Mouse (Mus musculus): ENCODE results near the gene Celf1.
"Not testable (repeated sequence)": the region's sequence is repeated elsewhere in the genome, so short reads cannot be mapped to it uniquely, and the experiment has no call there.

Gene Celf1

DNA sequence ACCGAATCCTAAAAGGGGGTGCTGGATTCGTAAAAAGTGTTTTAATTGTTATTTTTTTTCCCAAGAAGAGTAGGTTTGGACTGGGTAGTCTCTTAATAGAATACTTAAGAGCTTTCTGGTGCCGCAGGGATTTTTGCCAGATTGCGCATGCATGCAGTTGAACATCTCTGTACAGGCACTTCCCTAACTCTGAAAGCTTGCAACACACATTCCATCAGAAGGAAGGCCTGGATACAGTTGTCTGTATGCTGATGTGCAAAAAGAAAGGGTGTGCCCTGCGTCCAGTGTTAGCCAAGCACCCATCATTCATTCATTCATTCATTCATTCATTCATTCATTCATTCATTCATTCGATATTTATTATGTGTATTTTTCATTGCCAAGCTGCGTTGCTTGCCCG is 432 bp upstream of the Celf1 start:
- no peak for DNase-seq (ENCODE audit: low spot score)

DNA sequence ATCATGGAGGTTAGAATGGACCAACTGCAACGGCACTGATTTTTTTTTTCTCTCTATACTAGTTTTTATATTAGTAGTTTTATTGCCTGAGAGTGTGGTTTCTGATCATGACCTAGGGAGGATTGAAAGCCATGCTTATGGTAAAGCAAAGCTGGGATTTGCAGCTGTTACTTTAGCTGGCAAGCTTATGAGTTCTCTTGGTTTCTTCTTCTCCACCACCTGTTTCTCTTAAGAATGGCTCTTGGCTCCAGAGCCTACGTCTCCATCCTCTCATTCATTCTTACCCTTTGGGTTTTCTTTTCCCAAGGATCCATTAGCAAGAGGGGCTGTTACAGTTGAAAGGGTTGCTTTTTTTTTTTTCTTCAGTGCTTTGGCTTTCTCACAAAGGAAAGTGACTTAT is 1.6 kb downstream of the Celf1 start:
- DNase-seq (ENCODE audit: low spot score) = no peak

DNA sequence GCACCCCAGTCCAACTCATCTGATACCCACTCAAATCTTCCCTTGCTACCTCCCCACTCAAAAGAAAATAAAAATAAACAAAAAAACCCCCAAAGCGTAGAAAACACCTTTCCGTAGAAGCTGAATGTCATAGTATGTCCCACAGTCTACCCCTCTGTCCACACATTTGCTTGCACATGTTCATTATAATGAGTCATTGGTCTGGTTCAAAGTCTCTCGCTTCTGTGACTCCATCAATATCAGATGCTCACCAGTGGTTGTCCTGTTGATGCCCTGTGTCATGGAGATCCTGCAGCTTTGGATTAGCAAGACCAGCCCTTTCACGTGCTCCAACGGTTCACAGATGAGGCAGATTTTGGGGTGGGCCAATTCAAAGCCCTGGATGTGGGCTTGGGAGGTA is 10.0 kb downstream of the Celf1 start:
- no peak for DNase-seq (ENCODE audit: low spot score)

DNA sequence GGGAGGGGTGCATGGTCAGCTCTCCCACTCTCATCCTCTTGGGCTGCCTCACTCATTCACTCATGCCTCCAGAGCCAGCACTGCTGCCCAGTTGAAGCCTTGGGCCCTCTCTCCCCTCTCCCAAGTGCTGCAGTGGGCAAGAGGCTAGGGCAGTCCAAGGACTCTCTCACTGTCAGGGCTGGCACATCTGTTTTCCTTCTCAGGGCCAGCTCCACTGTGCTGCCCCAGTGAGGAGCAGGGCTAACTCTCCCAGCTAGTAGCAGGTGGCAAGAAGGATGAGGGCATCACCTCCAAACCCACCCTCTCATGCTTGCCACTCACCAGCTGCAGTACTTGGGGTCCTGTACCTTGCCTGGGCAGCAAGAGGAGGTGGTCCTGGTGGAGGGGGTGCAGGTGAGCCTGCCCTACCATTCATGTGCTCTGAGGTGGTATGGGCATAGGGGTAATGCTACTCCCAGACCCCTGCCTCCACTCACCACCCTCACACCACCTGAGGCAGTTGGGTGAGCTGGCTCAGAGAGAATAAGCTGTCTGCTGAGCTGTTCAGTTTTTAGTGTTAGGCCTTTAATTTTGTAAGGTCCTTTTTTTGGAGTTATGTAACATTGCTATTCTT is 10.5 kb downstream of the Celf1 start:
- DNase-seq (ENCODE audit: low spot score) = peak; percentile 51

DNA sequence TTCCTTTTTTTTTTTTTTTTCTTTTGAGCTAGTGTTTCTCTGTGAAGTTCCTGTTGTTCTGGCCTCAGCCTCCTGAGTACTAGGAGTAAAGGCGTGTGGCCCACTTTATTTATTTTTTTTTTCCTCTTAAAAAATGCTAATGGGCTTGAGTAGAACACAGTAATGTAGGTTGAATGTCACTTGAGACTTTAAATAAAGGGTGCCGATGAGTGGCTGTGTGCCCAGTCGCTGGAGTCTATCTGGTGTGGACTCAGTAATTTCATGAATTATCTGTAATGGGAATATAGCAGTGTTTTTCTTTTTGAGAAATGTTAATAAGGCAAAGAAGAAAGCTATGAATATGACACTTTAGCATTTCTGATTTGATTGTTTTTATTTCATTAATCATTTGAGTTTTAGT is 13.3 kb downstream of the Celf1 start:
- DNase-seq (ENCODE audit: low spot score) = no peak

DNA sequence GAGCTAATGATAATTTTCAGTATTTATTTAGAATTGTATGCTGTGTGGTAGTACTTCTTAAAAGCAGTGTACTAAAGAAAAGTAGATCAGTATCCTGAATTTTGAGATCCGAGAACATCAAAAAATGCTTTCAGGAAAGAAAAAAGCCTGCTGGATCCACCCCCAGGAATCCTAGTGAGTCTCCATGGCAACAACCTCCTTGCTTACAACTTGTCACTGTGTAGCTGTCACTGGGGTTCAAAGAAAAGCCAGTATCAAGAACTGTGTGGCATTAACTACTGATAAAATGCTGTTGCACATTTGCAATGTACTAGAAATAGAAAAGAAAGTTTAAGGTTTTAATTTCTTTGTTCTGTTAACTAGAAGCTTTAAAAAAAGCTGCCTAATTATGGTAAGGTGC is 15.9 kb downstream of the Celf1 start:
- no peak for DNase-seq (ENCODE audit: low spot score)

DNA sequence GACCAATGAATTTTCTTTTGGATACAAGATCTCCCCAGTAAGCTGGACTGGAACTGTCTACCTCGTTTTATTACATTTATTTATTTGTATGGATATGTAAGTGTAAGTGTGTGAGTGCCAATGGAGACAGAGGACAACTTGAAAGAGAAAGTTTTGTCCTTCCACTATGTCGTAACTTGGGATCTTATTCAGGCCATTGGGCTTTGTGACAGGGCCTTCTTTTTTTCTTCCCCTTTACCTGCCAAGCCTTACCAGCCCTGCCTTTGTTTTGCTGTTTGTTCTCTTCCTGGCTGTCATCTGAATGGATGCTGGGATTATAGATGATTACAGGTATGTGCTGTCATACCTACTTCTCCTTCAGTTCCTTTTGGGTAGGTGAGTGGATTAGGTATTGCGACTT is 18.7 kb downstream of the Celf1 start:
- DNase-seq (ENCODE audit: low spot score) = no peak

DNA sequence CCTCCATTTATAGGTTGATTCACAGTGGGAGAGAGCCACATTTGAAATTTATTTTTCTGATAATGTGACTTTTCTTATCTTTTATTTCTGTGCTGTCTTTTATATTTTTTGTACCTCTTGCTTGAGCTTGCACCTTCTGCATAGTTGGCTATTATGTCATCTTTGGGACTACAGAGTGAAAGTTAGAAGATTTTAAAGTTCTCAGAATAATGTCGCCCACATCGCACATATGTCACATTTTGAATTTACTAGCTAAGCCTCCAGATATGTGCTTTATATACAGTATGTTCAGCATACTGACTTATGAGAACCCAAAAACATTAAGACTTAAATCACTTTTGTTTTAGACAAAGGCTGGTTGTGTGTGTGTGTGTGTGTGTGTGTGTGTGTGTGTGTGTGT is 19.8 kb downstream of the Celf1 start:
- DNase-seq (ENCODE audit: low spot score) = no peak

DNA sequence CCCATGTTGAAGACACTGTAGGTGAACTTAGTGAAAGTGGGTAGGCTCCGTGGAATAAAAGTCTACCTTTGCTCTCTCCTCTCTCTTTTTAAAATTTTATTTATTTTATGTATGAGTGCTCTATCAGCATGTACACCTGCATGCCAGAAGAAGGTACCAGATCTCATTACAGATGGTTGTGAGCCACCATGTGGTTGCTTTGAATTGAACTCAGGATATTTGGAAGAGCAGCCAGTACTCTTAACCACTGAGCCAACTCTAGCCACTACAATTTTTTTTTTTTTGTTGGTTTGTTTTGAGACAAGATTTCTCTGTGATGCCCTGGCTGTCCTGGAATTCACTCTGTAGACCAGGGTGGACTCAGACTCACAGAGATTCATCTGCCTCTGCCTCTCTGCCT is 23.1 kb downstream of the Celf1 start:
- no peak for DNase-seq (ENCODE audit: low spot score)

DNA sequence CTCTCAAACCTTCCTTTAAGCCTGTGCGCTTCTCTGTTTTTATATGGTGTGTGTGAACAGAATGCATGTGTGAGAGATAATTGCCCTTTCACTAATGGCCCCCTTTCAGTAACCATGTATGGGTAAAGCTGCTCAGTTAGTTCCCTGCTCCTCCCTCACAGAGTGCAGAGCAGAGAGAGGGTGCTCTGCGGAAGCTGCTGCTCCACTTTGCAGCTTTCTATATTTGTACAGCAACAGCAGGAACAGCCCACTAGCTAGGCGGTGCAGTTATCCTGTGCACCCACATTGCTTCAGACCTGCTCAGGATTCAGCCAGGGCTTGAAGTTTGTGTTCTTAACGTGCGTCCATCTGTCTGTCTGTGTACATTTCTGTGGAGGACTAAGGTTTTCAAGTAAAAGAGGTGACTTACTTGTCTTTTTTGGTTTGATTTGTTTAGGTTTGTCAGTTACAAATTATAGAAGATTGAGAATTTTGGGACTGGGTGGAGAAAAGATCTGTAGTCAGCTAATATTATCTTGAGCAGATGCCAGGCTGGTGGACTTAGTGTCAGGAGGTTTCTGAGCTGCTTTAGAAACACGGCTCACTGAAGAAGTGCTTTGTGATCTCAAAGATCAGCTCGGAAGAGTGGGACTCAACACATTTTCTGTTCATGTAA is 24.8 kb downstream of the Celf1 start:
- DNase-seq (ENCODE audit: low spot score) = no peak

DNA sequence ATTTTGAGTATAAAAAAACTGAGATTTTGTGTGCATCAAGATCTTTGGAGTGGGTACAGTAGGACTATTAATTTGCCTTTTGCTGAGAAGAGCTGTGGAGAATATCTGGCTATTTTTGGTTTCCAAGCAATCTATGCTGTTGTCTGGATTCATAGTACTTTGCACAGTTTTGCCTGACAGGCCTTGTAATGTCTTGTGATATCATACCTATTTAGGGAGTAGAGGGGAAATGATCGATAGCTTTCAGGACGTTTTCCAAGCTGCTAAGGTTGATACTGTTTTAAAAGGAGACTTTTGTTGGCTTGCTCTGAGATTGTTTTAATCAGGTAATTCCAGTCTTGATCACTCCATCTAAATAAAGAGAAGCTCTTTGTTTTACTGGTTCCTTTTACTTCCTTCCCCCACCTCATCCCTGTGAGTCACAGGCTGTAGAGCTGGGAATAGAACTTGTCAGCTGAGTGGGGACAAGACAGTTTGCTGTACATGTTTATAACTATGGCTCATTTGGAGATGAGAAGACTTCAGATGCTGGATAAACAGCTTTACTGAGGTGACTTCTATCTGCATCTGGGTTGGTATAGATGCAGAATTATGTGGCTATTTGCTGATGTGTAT is 25.4 kb downstream of the Celf1 start:
- DNase-seq (ENCODE audit: low spot score) = no peak

DNA sequence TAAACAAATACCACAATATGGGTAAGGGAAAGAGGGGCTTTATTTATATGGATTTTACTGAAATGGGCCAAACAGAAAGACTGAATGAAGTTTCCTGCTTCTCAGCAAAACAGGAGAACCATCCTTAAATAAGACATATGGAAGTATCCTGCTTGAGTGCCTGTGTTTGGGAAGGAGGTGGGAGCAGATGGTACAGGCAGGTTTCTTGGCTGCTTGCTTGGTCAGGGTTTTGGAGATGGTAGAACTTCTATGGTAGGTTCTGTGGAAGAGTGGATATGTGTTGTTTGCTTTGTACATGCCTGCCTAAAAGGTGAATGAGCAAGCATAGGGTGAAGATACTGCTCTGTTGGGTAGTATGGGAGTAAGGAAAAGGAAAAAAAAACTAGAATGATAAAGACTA is 30.4 kb downstream of the Celf1 start:
- no peak for DNase-seq (ENCODE audit: low spot score)

DNA sequence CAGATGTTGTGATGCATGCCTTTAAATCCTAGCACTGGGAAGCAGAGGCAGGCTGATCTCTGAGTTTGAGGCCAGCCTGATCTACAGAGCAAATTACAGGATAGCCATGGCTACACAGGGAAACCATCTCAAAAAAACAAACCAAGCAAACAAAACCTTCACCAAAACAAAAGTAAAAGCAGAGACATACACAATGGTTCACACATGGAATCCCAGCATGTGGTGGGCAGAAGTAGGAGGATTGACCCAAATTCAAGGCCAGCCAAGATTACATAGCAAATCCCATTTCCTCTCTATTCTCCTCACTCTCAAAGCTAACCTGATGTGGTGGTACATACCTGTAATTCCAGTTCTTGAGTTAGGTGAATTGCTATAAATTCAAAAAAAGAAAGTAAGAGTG is 33.9 kb downstream of the Celf1 start:
- no peak for DNase-seq (ENCODE audit: low spot score)

DNA sequence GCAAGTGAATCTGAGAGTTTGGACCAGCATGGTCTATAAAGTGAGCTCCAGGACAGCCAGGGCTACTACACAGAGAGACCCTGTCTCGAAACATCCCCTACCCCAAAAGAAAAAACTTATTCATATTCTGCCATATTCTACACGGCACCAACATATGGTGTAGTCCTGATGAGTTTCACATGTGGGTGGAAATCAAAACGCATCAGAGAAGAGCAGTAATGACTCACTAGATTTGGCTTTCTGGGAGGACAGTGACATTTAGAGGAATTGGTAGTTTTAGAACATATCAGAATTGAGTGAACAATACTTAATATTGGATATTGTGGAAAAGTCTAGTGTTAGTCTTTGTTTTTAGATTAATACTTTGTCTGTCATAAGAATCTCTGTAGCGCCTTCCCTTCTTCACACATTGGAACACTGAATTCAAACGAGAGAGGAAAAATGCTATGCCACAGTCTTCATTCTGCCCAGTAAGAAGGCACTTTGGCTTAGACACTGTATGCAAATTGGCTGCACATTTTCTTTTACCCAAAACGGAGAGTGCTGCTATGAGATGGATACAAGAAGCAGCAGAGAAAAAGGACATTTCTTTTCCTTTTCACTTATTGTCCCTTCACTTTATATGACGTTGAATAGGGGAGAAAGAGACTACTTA is 35.1 kb downstream of the Celf1 start:
- DNase-seq (ENCODE audit: low spot score) = no peak

DNA sequence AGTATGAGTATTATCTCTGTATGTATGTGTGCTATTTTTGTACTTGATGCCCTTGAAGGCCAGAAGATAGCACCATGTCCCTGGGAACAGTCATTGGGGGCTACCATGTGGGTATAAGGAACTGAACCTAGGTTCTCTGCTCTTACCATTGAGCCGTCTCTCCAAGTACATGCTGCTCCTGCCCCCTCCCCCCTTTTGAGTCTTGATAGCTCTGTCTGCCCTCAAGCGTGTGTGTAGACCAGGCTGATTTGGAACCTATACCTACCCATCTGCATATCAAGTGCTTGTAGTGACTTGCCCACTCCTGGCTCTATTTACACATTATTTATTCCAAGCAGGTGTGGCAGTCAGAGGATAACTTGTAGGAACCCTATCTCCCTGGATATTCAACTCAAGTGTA is 36.4 kb downstream of the Celf1 start:
- no peak for DNase-seq (ENCODE audit: low spot score)

DNA sequence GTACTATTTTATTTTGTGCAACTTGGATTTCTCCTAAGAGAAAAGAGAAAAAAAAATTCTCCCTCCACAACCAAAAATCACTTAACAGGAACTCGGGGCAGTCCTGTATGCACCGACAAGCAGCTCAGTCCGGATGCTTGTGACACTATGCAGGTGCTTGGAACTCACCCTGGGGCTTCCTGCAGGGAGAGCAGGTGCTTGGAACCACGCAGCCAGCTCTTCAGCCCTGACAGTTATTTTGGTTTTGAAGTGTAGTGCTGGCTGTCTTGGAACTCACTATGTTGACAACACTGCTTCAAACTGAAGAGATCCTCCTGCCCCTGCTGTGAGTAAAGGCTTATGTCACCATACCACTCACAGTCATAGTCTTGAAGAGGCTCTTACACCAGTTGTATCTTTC is 37.1 kb downstream of the Celf1 start:
- DNase-seq (ENCODE audit: low spot score) = no peak

DNA sequence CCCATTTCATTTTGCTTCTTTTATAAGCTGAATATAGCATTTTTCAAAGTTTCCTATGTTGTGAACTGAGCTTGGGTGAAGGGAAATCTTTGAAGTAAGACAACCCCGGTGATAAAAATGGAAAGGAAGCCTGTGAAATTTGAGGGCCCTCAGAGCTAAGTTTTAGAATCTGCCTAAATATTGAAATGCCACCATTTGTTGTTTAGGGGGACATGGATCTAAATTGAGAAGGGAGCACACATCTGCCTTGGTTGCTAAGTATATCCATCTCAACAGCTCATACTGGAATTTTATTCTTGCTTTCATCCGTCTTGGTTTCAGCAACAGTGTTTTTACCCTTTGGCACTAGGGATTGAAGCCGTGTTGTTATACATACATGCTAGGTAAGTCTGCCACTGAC is 45.9 kb downstream of the Celf1 start:
- DNase-seq (ENCODE audit: low spot score) = no peak

DNA sequence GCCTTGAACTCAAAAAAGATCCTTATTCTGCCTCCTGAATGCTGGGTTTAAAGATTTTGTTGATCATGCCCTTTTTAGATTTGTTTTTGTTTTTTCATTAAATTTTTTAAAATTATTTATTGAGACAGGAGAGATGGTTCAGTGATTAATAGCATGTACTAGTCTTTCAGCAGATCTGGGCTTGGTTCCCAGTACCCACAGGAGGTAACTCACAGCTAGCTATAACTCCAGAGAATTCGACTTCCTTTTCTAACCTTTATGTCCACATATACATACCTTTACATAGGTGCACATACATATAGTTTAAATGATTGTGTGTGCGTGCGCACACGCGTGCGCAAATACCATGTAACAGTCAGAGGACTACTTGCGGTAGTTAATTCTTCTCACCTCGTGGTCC is 68.4 kb downstream of the Celf1 start:
- no peak for DNase-seq (ENCODE audit: low spot score)

DNA sequence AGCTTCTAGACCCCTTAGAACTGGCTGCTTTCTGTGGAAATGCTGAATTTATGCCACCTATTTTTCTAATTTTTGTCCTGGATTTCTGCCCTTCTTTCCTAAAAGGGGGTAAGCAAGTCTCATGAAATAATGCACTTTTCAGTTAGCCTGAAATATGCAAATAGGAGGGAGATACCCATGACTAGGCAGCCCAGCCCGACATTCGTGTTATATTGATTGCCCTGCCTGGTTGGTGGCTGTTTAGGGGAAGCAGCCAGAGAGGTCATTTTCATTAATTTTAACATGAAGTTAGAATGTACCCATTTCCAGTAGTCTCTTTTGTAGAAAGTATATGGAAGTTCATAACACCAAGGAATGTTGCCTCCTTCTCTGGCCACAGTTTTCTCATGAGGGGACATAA is 73.7 kb downstream of the Celf1 start:
- DNase-seq (ENCODE audit: low spot score) = no peak

DNA sequence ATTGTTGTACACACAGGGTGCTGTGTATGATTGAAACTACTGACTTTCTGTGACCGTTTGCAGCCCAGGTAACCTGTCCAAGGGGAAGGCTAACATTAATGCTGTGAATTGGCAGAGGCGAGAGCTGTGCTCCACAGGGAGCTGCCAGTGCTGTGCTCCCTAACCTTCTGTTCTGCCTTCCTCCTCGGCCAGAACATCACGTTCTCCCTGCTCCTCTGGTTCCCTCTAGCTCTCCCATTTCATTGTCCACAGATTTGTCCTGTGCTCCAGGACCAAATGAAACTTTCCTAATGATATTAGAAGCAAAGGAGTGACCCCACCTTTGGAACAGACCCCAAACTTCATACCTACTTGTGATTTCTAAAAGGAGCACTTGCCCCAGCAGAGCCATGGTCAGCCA is 75.2 kb downstream of the Celf1 start:
- DNase-seq (ENCODE audit: low spot score) = no peak

DNA sequence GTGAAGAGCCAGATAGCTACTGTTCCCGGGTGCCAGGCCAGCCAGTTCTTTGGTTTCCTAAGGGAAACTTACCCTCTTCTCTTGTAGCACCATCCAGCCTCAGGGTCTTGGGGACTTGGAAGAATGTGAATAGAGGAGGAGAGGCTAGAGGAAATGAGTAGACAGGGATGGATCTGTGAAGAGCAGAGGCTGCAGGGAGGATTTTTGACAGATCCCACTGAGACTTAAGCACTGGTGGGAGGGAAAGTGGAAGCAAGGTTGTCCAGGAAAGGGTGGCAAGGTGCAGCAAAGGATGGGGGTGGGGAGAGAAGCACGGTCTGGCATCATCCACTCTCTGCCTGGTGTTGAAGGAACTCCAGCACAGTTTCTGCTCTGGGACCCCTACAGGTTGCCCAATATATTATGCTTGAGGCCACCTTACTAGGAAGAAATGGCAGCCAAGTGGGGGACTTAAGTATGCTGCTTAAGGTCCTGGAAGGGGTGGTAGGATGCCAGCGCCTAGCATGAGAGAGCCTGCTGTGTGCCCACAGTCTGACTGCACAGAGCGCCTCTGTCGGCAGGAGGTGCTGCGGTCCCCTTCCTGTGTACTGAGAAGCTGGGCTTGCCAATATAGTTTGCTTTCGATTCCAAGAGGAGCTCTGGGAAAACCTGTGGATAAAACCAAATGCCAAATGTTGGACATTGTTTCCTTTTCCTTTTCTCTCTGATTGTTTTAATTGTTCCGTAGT is 78.0 kb downstream of the Celf1 start:
- no peak for DNase-seq (ENCODE audit: low spot score)

DNA sequence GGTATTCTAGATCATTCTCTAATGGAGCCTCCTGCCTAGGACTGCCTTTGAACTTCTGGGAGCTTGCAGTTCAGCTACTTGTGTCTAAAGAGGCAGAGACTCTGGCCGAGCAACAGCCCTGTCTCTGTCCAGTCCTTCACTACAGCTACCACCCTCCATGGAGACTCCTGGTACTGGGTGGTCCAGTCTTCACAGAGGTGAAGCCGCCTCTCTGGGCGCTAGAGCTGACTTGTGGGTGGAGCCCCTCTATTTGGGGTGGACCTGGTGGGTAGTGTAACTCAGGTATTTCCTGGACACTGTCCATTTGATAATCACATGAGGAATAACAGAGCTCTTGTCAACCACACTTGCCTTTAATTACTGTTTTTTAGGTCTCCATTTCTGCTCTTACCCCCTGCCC is 79.7 kb downstream of the Celf1 start:
- DNase-seq (ENCODE audit: low spot score) = no peak

DNA sequence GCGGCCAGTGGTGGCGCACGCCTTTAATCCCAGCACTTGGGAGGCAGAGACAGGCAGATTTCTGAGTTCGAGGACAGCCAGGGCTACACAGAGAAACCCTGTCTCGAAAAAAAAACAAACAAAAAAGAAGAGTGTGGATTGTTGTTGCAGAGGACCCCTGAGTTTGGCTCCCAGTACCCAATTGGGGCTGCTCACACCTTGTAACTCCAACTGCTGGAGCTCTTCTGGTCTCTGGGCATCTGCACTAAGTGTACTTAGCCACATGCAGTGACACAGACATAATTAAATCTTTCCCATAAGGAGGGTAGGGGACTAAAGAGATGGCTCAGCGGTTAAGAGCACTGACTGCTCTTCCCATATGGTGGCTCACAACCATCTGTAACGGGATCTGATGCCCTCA is 82.1 kb downstream of the Celf1 start:
- not testable (repeated sequence) for DNase-seq (ENCODE audit: low spot score)

Data from ovary, adult 18-20 months (tissue).